Mouse (Mus musculus) embryonic facial prominence, embryonic 12.5 days (tissue): ENCODE measurements around the gene Slit3. TPM values are rescaled to one million over a fixed set of nuclear protein-coding genes. Genes with fewer than 3 reads are reported as not detected.

Experiments used
- ATAC-seq: fragments of 200-750 bp; cut with Nextera tagmentation; 2 replicates; pipeline ENCODE4 v1.8.0; 2017; ENCODE audit not compliant: insufficient number of reproducible peaks, insufficient read depth, low FRiP score, low TSS enrichment
- H3K27ac ChIP-seq: fragments of 300-500 bp; sonication (generic); 2 replicates; pipeline ENCODE4 v1.5.1; 2016; ENCODE audit warnings: mild to moderate bottlenecking
- H3K27me3 ChIP-seq: fragments of 300-500 bp; sonication (generic); 2 replicates; pipeline ENCODE4 v1.6.1; 2016; ENCODE audit warnings: mild to moderate bottlenecking, moderate library complexity
- H3K36me3 ChIP-seq: fragments of 300-500 bp; sonication (generic); 2 replicates; pipeline ENCODE4 v1.6.1; 2016; ENCODE audit warnings: mild to moderate bottlenecking
- H3K4me1 ChIP-seq: fragments of 300-500 bp; sonication (generic); 2 replicates; pipeline ENCODE4 v1.6.1; 2016
- H3K4me2 ChIP-seq: fragments of 300-500 bp; sonication (generic); replicated peaks from 2 replicates; pipeline ENCODE4 v1.6.1; 2016; ENCODE audit warnings: mild to moderate bottlenecking, moderate library complexity
- H3K4me3 ChIP-seq: fragments of 300-500 bp; sonication (generic); 2 replicates; pipeline ENCODE4 v1.5.1; 2016; ENCODE audit warnings: mild to moderate bottlenecking
- H3K9ac ChIP-seq: fragments of 300-500 bp; sonication (generic); 2 replicates; pipeline ENCODE4 v1.6.1; 2016; ENCODE audit warnings: mild to moderate bottlenecking, moderate library complexity
- H3K9me3 ChIP-seq: fragments of 300-500 bp; sonication (generic); 2 replicates; pipeline ENCODE4 v1.6.1; 2016; ENCODE audit warnings: mild to moderate bottlenecking, moderate library complexity
- WGBS: fragments of 180-500 bp; shearing (Covaris S2); methylation state at CpG from one replicate; pipeline ENCODE4 v1.1.7; 2016; 5-methylcytosine and 5-hydroxymethylcytosine counted together
- polyA plus RNA-seq: library from polyadenylated mRNA; unstranded; fragments of >200 nt; fragmentation: Nextera tagmentation; extraction: Ambion mirVana; gene quantifications from 2 replicates; pipeline ENCODE4 v1.2.1, GENCODE M21; 2016

The Slit3 gene
- polyA plus RNA-seq, 1 experiment from 2014 or later = 33.5 TPM

DNA sequence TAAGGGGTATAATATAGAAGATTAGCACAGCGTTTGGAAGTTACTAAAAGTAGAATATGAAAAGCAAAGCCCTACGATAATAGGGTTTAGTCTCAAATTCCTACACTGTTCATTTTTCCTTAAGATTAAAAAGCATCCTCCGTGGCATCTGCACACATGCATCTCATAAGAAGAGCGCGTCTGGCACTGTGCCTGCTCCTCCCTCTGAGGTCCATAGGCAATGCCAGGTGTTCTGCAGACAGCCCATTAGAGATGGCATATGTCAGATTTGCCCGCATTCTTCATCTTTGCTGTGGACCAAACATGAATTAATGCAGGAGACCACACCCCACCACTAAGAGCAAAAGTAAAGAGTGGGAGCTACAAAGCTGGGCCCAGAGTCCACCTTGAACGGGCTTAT lies 462.6 kb downstream of the Slit3 start:
- no peaks in the 10 kb centered on the region for H3K4me1 ChIP-seq
- no peak for ATAC-seq
- no peak overlapping the region for H3K4me3 ChIP-seq
- WGBS = 84% methylated on average over 7 of the region's 7 CpGs
- H3K27ac ChIP-seq = no peak overlapping the region
- no peak overlapping the region for H3K4me2 ChIP-seq
- H3K9ac ChIP-seq = no peak overlapping the region
- no peaks in the 10 kb centered on the region for H3K9me3 ChIP-seq
- no peaks in the 10 kb centered on the region for H3K27me3 ChIP-seq
- H3K36me3 ChIP-seq = peaks cover 3% of the 10 kb centered on the region; the same call in 1 of the 2 replicates

DNA sequence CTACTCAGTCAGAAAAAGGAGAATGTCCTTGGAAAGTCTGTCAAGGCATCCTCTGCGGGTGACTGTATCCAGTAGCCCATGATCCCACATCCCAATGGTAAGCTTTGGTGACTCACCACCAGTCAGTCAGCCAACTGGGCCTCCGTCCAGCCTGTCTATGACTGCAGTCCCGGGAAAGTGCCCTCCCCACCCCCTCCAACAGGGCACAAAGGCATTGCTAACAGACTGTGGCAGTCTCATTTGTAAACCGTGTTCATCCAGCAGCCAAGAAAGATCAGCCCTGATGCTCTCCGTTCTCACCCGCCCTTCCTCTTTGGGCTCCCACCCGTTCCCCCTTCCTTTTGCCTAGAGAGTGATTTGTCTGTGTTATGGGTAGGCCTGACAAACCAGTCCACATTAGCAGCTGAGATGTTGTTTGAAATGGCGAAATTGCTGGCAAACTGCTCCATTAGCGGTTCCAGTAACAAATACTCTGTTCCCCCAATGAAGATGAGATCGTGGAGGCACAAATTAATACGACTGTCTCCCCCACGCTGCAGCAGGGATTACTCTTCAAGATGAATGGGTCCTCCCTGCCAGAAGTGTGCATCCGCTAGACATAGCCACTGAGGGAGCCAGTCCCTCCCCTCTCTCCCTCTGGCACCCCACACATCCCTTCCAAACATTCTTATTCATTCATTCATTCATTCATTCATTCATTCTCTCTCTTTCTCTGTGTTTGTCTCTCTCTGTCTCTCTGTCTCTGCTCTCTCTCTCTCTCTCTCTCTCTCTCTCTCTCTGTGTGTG lies 466.3 kb downstream of the Slit3 start:
- H3K36me3 ChIP-seq = peaks cover 5% of the 10 kb centered on the region
- no peak overlapping the region for H3K4me2 ChIP-seq
- 82% methylated on average over 13 of the region's 13 CpGs for WGBS
- no peak overlapping the region for H3K27ac ChIP-seq
- ATAC-seq = no peak
- H3K4me3 ChIP-seq = no peak overlapping the region
- no peaks in the 10 kb centered on the region for H3K4me1 ChIP-seq
- H3K27me3 ChIP-seq = no peaks in the 10 kb centered on the region
- H3K9ac ChIP-seq = no peak overlapping the region
- no peaks in the 10 kb centered on the region for H3K9me3 ChIP-seq

DNA sequence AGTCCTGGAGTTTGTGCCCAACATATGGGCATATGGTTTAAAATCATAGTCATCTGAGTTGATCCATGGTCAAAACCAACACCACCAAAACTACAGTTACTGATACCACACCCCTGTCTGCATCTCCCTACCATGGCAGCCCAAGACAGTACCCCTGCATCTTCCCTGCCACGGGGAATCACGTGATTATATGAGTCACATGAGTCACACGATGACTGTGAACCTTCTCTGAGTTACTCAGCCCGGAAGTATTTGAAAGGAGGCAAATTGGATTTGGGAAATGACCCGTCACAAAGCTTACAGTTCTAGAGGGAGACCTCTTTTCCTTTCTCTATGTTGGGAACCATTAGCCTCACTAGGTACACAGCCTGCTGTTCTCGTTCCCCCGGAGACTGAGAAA lies 468.9 kb downstream of the Slit3 start:
- H3K4me3 ChIP-seq = no peak overlapping the region
- ATAC-seq = no peak
- H3K27me3 ChIP-seq = no peaks in the 10 kb centered on the region
- no peak overlapping the region for H3K27ac ChIP-seq
- H3K4me1 ChIP-seq = no peaks in the 10 kb centered on the region
- 87% methylated on average over 7 of the region's 7 CpGs for WGBS
- H3K4me2 ChIP-seq = no peak overlapping the region
- no peak overlapping the region for H3K9ac ChIP-seq
- H3K9me3 ChIP-seq = no peaks in the 10 kb centered on the region
- H3K36me3 ChIP-seq = peaks cover 4% of the 10 kb centered on the region

DNA sequence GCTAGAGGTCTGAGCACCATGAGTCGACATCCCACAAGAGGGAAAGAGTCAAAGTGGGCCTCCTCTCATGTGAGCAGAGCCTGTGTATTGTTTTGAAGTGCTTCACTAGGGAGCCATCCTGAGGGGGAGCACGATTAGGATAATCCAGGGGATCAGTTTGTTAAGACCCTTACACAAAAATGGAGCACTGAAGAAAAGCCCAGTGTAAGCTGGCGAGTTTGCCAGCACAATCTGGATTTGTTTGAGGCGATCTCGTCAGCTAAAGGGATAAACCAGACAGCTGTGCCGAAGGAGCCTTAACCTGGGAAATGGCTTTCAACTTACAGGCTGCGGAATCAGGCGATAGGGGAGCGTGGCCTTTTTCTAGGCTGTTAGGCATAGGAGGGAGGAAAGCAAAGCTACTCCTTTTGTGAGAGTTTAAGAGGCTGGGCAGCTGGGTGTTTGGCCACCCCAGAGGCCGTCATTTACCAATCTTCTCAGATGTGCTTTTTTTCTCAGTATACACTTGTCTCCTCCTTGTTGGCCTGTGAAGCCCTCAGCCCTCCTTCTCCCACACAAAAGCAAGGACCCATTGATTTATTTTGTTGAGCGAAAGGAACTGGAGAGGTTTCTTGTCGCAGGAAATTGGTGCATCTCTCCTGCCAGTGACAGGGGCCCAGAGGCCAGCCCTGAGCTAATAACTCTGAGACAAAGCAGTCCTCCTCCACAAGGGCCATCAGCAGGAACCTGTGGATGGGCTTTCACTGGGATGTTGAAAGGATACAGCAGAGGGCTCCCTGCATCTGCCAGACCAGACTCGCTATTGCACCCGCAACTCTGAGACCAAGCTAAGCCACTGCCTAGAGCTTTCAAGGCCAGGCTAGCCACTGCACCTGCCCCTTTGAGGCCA lies 472.4 kb downstream of the Slit3 start:
- no peak for ATAC-seq
- Histone ChIP-seq H3K4me3 (no peak overlapping the region), H3K4me1 (no peaks in the 10 kb centered on the region), H3K27ac (no peak overlapping the region), H3K27me3 (no peaks in the 10 kb centered on the region), H3K36me3 (peaks cover 4% of the 10 kb centered on the region), H3K9me3 (no peaks in the 10 kb centered on the region), H3K4me2 (no peak overlapping the region), H3K9ac (no peak overlapping the region)
- whole genome bisulfite sequencing = 61% methylated on average over 14 of the region's 14 CpGs

GRCm38 (mm10) chr11:35596064-35596463 lies 475.0 kb downstream of the Slit3 start:
- H3K4me3 ChIP-seq = no peak overlapping the region
- no peaks in the 10 kb centered on the region for H3K9me3 ChIP-seq
- no peak overlapping the region for H3K27ac ChIP-seq
- no peaks in the 10 kb centered on the region for H3K36me3 ChIP-seq
- no peaks in the 10 kb centered on the region for H3K27me3 ChIP-seq
- H3K4me2 ChIP-seq = no peak overlapping the region
- no peak overlapping the region for H3K9ac ChIP-seq
- 0 out of 2 replicates have a peak, but pooled peaks cover 2% of the 10 kb centered on the region for H3K4me1 ChIP-seq
- no peak for ATAC-seq

GRCm38 (mm10) chr11:35597882-35598281 lies 476.9 kb downstream of the Slit3 start:
- no peaks in the 10 kb centered on the region for H3K9me3 ChIP-seq
- H3K4me2 ChIP-seq = no peak overlapping the region
- H3K4me3 ChIP-seq = no peak overlapping the region
- no peaks in the 10 kb centered on the region for H3K36me3 ChIP-seq
- no peak for ATAC-seq
- no peak overlapping the region for H3K9ac ChIP-seq
- no peaks in the 10 kb centered on the region for H3K27me3 ChIP-seq
- H3K27ac ChIP-seq = no peak overlapping the region
- H3K4me1 ChIP-seq = peaks cover 16% of the 10 kb centered on the region; the same call in 1 of the 2 replicates
- 96% methylated on average over 6 of the region's 6 CpGs for WGBS

GRCm38 (mm10) chr11:35598732-35599131 lies 477.7 kb downstream of the Slit3 start:
- Histone ChIP-seq H3K9me3 (no peaks in the 10 kb centered on the region), H3K4me3 (no peak overlapping the region), H3K36me3 (no peaks in the 10 kb centered on the region), H3K9ac (no peak overlapping the region), H3K27me3 (no peaks in the 10 kb centered on the region), H3K4me1 (peaks cover 16% of the 10 kb centered on the region; the same call in 1 of the 2 replicates), H3K27ac (no peak overlapping the region), H3K4me2 (no peak overlapping the region)
- ATAC-seq = no peak
- WGBS = 51% methylated on average over 7 of the region's 7 CpGs

GRCm38 (mm10) chr11:35601652-35602240 lies 480.7 kb downstream of the Slit3 start:
- Histone ChIP-seq H3K4me2 (no peak overlapping the region), H3K9ac (no peak overlapping the region), H3K4me1 (peaks cover 26% of the 10 kb centered on the region; the same call in 1 of the 2 replicates), H3K27ac (no peak overlapping the region), H3K4me3 (no peak overlapping the region), H3K36me3 (no peaks in the 10 kb centered on the region), H3K27me3 (no peaks in the 10 kb centered on the region), H3K9me3 (no peaks in the 10 kb centered on the region)
- ATAC-seq = peak; percentile 50; the same call in 1 of the 2 replicates
- WGBS = 50% methylated on average over 10 of the region's 10 CpGs

GRCm38 (mm10) chr11:35602586-35602985 lies 481.6 kb downstream of the Slit3 start:
- H3K4me3 ChIP-seq = no peak overlapping the region
- no peak overlapping the region for H3K4me2 ChIP-seq
- 65% methylated on average over 10 of the region's 10 CpGs for WGBS
- H3K9me3 ChIP-seq = no peaks in the 10 kb centered on the region
- no peak for ATAC-seq
- H3K4me1 ChIP-seq = peaks cover 26% of the 10 kb centered on the region; the same call in 1 of the 2 replicates
- H3K27me3 ChIP-seq = no peaks in the 10 kb centered on the region
- no peak overlapping the region for H3K27ac ChIP-seq
- no peaks in the 10 kb centered on the region for H3K36me3 ChIP-seq
- no peak overlapping the region for H3K9ac ChIP-seq

- Histone ChIP-seq H3K27ac (no peak overlapping the region), H3K27me3 (no peaks in the 10 kb centered on the region), H3K9me3 (no peaks in the 10 kb centered on the region), H3K4me2 (no peak overlapping the region), H3K9ac (no peak overlapping the region), H3K36me3 (no peaks in the 10 kb centered on the region), H3K4me3 (no peak overlapping the region), H3K4me1 (peaks cover 26% of the 10 kb centered on the region; the same call in 1 of the 2 replicates)
- WGBS = 81% methylated on average over 6 of the region's 6 CpGs
- ATAC-seq = no peak
Observed at GRCm38 (mm10) chr11:35603946-35604345, 482.9 kb downstream of the Slit3 start.

- no peak for ATAC-seq
Observed at GRCm38 (mm10) chr11:35604848-35605790, 484.1 kb downstream of the Slit3 start.

More at GRCm38 (mm10) chr11:35604848-35605790, 484.1 kb downstream of the Slit3 start:
- Histone ChIP-seq H3K9ac (no peak overlapping the region), H3K4me2 (no peak overlapping the region), H3K27ac (no peak overlapping the region), H3K27me3 (peaks cover 2% of the 10 kb centered on the region; the same call in 1 of the 2 replicates), H3K4me3 (no peak overlapping the region), H3K4me1 (peaks cover 26% of the 10 kb centered on the region; the same call in 1 of the 2 replicates), H3K36me3 (no peaks in the 10 kb centered on the region), H3K9me3 (no peaks in the 10 kb centered on the region)
- 49% methylated on average over 18 of the region's 18 CpGs for WGBS
